Mouse (Mus musculus) myocyte (in vitro differentiated cells): ENCODE measurements around the gene D1Pas1. TPM values are rescaled to one million over a fixed set of nuclear protein-coding genes. Genes with fewer than 3 reads are reported as not detected.

Experiments used
- H3K27me3 ChIP-seq: one replicate; pipeline ENCODE4 v1.6.1; 2011; ENCODE audit not compliant: control insufficient read depth, insufficient read depth, insufficient read length
- H3K36me3 ChIP-seq: one replicate; pipeline ENCODE4 v1.6.1; 2011; ENCODE audit not compliant: control insufficient read depth, insufficient read depth
- H3K4me2 ChIP-seq: one replicate; pipeline ENCODE4 v1.6.1; 2011; ENCODE audit warnings: low read depth, control low read depth
- H3K4me3 ChIP-seq: one replicate; pipeline ENCODE4 v1.5.1; 2011; ENCODE audit warnings: mild to moderate bottlenecking, control low read depth, moderate library complexity
- H3K79me2 ChIP-seq: one replicate; pipeline ENCODE4 v1.6.1; 2011; ENCODE audit not compliant: control insufficient read depth, insufficient read depth
- H3ac ChIP-seq: one replicate; pipeline ENCODE4 v1.6.1; 2011; ENCODE audit not compliant: control insufficient read depth, insufficient read length
- CEBPB ChIP-seq: IDR thresholded peaks from 2 replicates; pipeline ENCODE4 v1.6.1; 2011; ENCODE audit warnings: mild to moderate bottlenecking, moderate library complexity; ENCODE audit not compliant: poor library complexity, insufficient read depth, severe bottlenecking
- E2F4 ChIP-seq: IDR thresholded peaks from one replicate; pipeline ENCODE4 v1.6.1; 2011; ENCODE audit warnings: mild to moderate bottlenecking, control low read depth, moderate library complexity; ENCODE audit not compliant: insufficient read depth
- MAX ChIP-seq: IDR thresholded peaks from one replicate; pipeline ENCODE4 v1.6.1; 2011; ENCODE audit warnings: low read depth, mild to moderate bottlenecking, control low read depth
- MYOD1 ChIP-seq, 3 experiments: IDR thresholded peaks; one replicate each; pipeline ENCODE4 v1.6.1; 2011; ENCODE audit warnings: control low read depth in 2 of 3, low read depth in 2 of 3, mild to moderate bottlenecking in 2 of 3, moderate library complexity in 1 of 3; ENCODE audit not compliant: insufficient read length in 2 of 3, control insufficient read depth in 1 of 3
- MYOG ChIP-seq, 3 experiments: IDR thresholded peaks; one replicate each; pipeline ENCODE4 v1.6.1; 2011; ENCODE audit warnings: control low read depth in 2 of 3, low read depth in 2 of 3, mild to moderate bottlenecking in 2 of 3; ENCODE audit not compliant: insufficient read length in 2 of 3, control insufficient read depth in 1 of 3, insufficient read depth in 1 of 3
- POLR2A ChIP-seq: IDR thresholded peaks from one replicate; pipeline ENCODE4 v1.6.1; 2011; ENCODE audit warnings: low read depth, mild to moderate bottlenecking, control low read depth, moderate library complexity; ENCODE audit not compliant: insufficient read length
- POLR2AphosphoS2 ChIP-seq: IDR thresholded peaks from one replicate; pipeline ENCODE4 v1.6.1; 2011; ENCODE audit warnings: low read depth, control low read depth; ENCODE audit not compliant: insufficient read length
- REST ChIP-seq: IDR thresholded peaks from one replicate; pipeline ENCODE4 v1.6.1; 2011; ENCODE audit warnings: mild to moderate bottlenecking, control low read depth, moderate library complexity; ENCODE audit not compliant: insufficient read depth, insufficient read length
- SRF ChIP-seq: IDR thresholded peaks from one replicate; pipeline ENCODE4 v1.6.1; 2011; ENCODE audit warnings: low read depth; ENCODE audit not compliant: control insufficient read depth, insufficient read length
- TCF12 ChIP-seq: IDR thresholded peaks from one replicate; pipeline ENCODE4 v1.6.1; 2011; ENCODE audit warnings: mild to moderate bottlenecking, control low read depth; ENCODE audit not compliant: poor library complexity, insufficient read depth, severe bottlenecking
- TCF3 ChIP-seq: IDR thresholded peaks from one replicate; pipeline ENCODE4 v1.6.1; 2011; ENCODE audit warnings: low read depth, control low read depth; ENCODE audit not compliant: insufficient read length
- USF1 ChIP-seq: IDR thresholded peaks from one replicate; pipeline ENCODE4 v1.6.1; 2011; ENCODE audit warnings: low read depth, mild to moderate bottlenecking, control low read depth, moderate library complexity
- polyA plus RNA-seq: library from polyadenylated mRNA; unstranded; fragments of >200 nt; fragmentation: generic; extraction: Trizol; gene quantifications from one replicate; pipeline ENCODE4 v1.2.1, GENCODE M21; 2012; ENCODE audit warnings: missing spikeins

D1Pas1 gene
- polyA plus RNA-seq, 1 experiment = not detected

- H3K4me2 ChIP-seq = no peak overlapping the region
These were observed 710 bp downstream of the D1Pas1 start for GRCm38 (mm10) chr1:186967926-186968325.

GRCm38 (mm10) chr1:186976937-186977540 lies 9.8 kb downstream of the D1Pas1 start:
- Histone ChIP-seq H3K36me3 (no peaks in the 10 kb centered on the region), H3K79me2 (no peaks in the 10 kb centered on the region), H3ac (no peak overlapping the region), H3K27me3 (no peaks in the 10 kb centered on the region), H3K4me2 (no peak overlapping the region), H3K4me3 (no peak overlapping the region)
- TF ChIP-seq POLR2AphosphoS2 (no peak), MAX (no peak), MYOG (IDR thresholded peaks at IDR 0.05; ENCODE audit: control insufficient read depth in 1 of 3, insufficient read depth in 1 of 3, insufficient read length in 2 of 3, low read depth in 2 of 3) (no peak), POLR2A (no peak), CEBPB (no peak), REST (no peak), E2F4 (no peak), TCF12 (no peak), MYOD1 (IDR thresholded peaks at IDR 0.05; ENCODE audit: control insufficient read depth in 1 of 3, insufficient read length in 2 of 3, low read depth in 2 of 3) (no peak), SRF (no peak)

More at GRCm38 (mm10) chr1:186967926-186968325, 710 bp downstream of the D1Pas1 start:
- no peaks in the 10 kb centered on the region for H3K36me3 ChIP-seq
- no peak for TF ChIP-seq USF1
- no peak for TF ChIP-seq SRF
- TF ChIP-seq POLR2AphosphoS2 = no peak
- TF ChIP-seq CEBPB = no peak
- no peak for TF ChIP-seq E2F4
- no peak for TF ChIP-seq POLR2A
- no peak for TF ChIP-seq TCF3
- no peak for TF ChIP-seq REST
- no peak for TF ChIP-seq TCF12
- TF ChIP-seq MYOD1 (IDR thresholded peaks at IDR 0.05; ENCODE audit: control insufficient read depth in 1 of 3, insufficient read length in 2 of 3, low read depth in 2 of 3) = no peak
- H3K79me2 ChIP-seq = no peaks in the 10 kb centered on the region
- no peak overlapping the region for H3K4me3 ChIP-seq
- no peaks in the 10 kb centered on the region for H3K27me3 ChIP-seq
- H3ac ChIP-seq = no peak overlapping the region

GRCm38 (mm10) chr1:186977801-186978200 lies 10.6 kb downstream of the D1Pas1 start:
- Histone ChIP-seq H3K36me3 (no peaks in the 10 kb centered on the region), H3K4me3 (no peak overlapping the region), H3K79me2 (no peaks in the 10 kb centered on the region), H3K4me2 (no peak overlapping the region), H3K27me3 (no peaks in the 10 kb centered on the region), H3ac (no peak overlapping the region)
- TF ChIP-seq E2F4 (no peak), TCF3 (no peak)

GRCm38 (mm10) chr1:186979465-186979864 lies 12.2 kb downstream of the D1Pas1 start:
- no peak for TF ChIP-seq MAX
- no peak for TF ChIP-seq REST
- no peak overlapping the region for H3K4me3 ChIP-seq
- H3K79me2 ChIP-seq = no peaks in the 10 kb centered on the region
- no peak overlapping the region for H3K4me2 ChIP-seq
- H3K36me3 ChIP-seq = no peaks in the 10 kb centered on the region
- no peaks in the 10 kb centered on the region for H3K27me3 ChIP-seq
- no peak overlapping the region for H3ac ChIP-seq

- TF ChIP-seq MAX = no peak
- no peak for TF ChIP-seq POLR2A
- TF ChIP-seq REST = no peak
- no peak for TF ChIP-seq POLR2AphosphoS2
- no peak for TF ChIP-seq USF1
- TF ChIP-seq E2F4 = no peak
- TF ChIP-seq SRF = no peak
- no peak overlapping the region for H3K4me2 ChIP-seq
- H3K27me3 ChIP-seq = no peaks in the 10 kb centered on the region
- H3K4me3 ChIP-seq = no peak overlapping the region
- H3K79me2 ChIP-seq = no peaks in the 10 kb centered on the region
- no peaks in the 10 kb centered on the region for H3K36me3 ChIP-seq
- no peak overlapping the region for H3ac ChIP-seq
These were observed 13.3 kb downstream of the D1Pas1 start for GRCm38 (mm10) chr1:186980503-186980902.
